Mouse (Mus musculus) erythroblast, embryonic 14.5 days (primary cell): ENCODE results near the gene Slc22a20. TPM values are rescaled to one million over a fixed set of nuclear protein-coding genes. Genes with fewer than 3 reads are reported as not detected.

Source experiments
- H3K27me3 ChIP-seq: 2 replicates; pipeline ENCODE4 v1.6.1; 2012; ENCODE audit warnings: inconsistent platforms; ENCODE audit not compliant: control insufficient read depth
- H3K36me3 ChIP-seq: 2 replicates; pipeline ENCODE4 v1.6.1; 2012; ENCODE audit warnings: mild to moderate bottlenecking, inconsistent platforms; ENCODE audit not compliant: control insufficient read depth
- H3K4me1 ChIP-seq: 2 replicates; pipeline ENCODE4 v1.6.1; 2012; ENCODE audit warnings: inconsistent platforms; ENCODE audit not compliant: control insufficient read depth
- H3K4me3 ChIP-seq: replicated peaks from 2 replicates; pipeline ENCODE3; 2012; ENCODE audit warnings: moderate library complexity, mild to moderate bottlenecking, inconsistent platforms
- H3K9me3 ChIP-seq: 2 replicates; pipeline ENCODE4 v1.6.1; 2012; ENCODE audit warnings: low read length, inconsistent platforms, mixed read lengths; ENCODE audit not compliant: control insufficient read depth
- GATA1 ChIP-seq: IDR thresholded peaks from 2 replicates; pipeline ENCODE4 v1.6.1; 2012; ENCODE audit warnings: low read length, inconsistent platforms, mixed read lengths
- TAL1 ChIP-seq: IDR thresholded peaks from 3 replicates; pipeline ENCODE4 v1.6.1; 2012; ENCODE audit warnings: low read length, inconsistent platforms, mixed read lengths
- polyA plus RNA-seq: library from polyadenylated mRNA; stranded (reverse); fragments of >175 nt; gene quantifications from 2 replicates; pipeline ENCODE4 v1.2.3, GENCODE M21; 2012

Gene Slc22a20
- polyA plus RNA-seq, 1 experiment: not detected

- peaks cover 85% of the 10 kb centered on the region for H3K4me1 ChIP-seq
These were observed 29.8 kb upstream of the Slc22a20 start, which contains the start of gene Capn1 for GRCm38 (mm10) chr19:6015511-6016315. TSS of gene Capn1 (minus strand) at chr19:6015897.

GRCm38 (mm10) chr19:6014991-6015510 is 29.1 kb upstream of the Slc22a20 start:
- peaks cover 50% of the 10 kb centered on the region for H3K36me3 ChIP-seq
- TF ChIP-seq TAL1 (no peak), GATA1 (peak; percentile 71)
- H3K4me3 ChIP-seq: peak overlapping the region; percentile 97
- peaks cover 90% of the 10 kb centered on the region for H3K4me1 ChIP-seq
- no peaks in the 10 kb centered on the region for H3K27me3 ChIP-seq
- H3K9me3 ChIP-seq: no peaks in the 10 kb centered on the region

More at GRCm38 (mm10) chr19:6015511-6016315, 29.8 kb upstream of the Slc22a20 start, which contains the start of gene Capn1:
- Histone ChIP-seq H3K36me3 (peaks cover 43% of the 10 kb centered on the region), H3K4me3 (peak within 1 kb of the TSS; percentile 97), H3K9me3 (no peaks in the 10 kb centered on the region), H3K27me3 (no peaks in the 10 kb centered on the region)
- no peak for TF ChIP-seq TAL1
- no peak for TF ChIP-seq GATA1

GRCm38 (mm10) chr19:6013691-6014090 is 27.7 kb upstream of the Slc22a20 start:
- Histone ChIP-seq H3K36me3 (peaks cover 62% of the 10 kb centered on the region), H3K4me1 (peaks cover 81% of the 10 kb centered on the region), H3K9me3 (peaks cover 2% of the 10 kb centered on the region), H3K27me3 (no peaks in the 10 kb centered on the region), H3K4me3 (peak overlapping the region; percentile 97)
- no peak for TF ChIP-seq TAL1
- TF ChIP-seq GATA1: no peak

GRCm38 (mm10) chr19:6009137-6009536 is 23.2 kb upstream of the Slc22a20 start:
- Histone ChIP-seq H3K9me3 (peaks cover 10% of the 10 kb centered on the region), H3K27me3 (no peaks in the 10 kb centered on the region), H3K4me1 (peaks cover 37% of the 10 kb centered on the region), H3K36me3 (peaks cover 91% of the 10 kb centered on the region), H3K4me3 (no peak overlapping the region)
- TF ChIP-seq TAL1: no peak
- TF ChIP-seq GATA1: no peak

- H3K9me3 ChIP-seq: peaks cover 10% of the 10 kb centered on the region
- no peaks in the 10 kb centered on the region for H3K27me3 ChIP-seq
- peaks cover 20% of the 10 kb centered on the region for H3K4me1 ChIP-seq
- H3K4me3 ChIP-seq: no peak overlapping the region
- no peak for TF ChIP-seq TAL1
- H3K36me3 ChIP-seq: peaks cover 90% of the 10 kb centered on the region
These were observed 21.1 kb upstream of the Slc22a20 start for GRCm38 (mm10) chr19:6007013-6007412.

GRCm38 (mm10) chr19:6005541-6005940 is 19.6 kb upstream of the Slc22a20 start:
- Histone ChIP-seq H3K4me1 (peaks cover 10% of the 10 kb centered on the region), H3K27me3 (no peaks in the 10 kb centered on the region), H3K4me3 (no peak overlapping the region), H3K36me3 (peaks cover 90% of the 10 kb centered on the region), H3K9me3 (peaks cover 10% of the 10 kb centered on the region)
- no peak for TF ChIP-seq TAL1
- TF ChIP-seq GATA1: no peak

GRCm38 (mm10) chr19:5999969-6000368 is 14.0 kb upstream of the Slc22a20 start:
- no peak overlapping the region for H3K4me3 ChIP-seq
- TF ChIP-seq TAL1 (no peak), GATA1 (no peak)
- H3K36me3 ChIP-seq: peaks cover 91% of the 10 kb centered on the region
- no peaks in the 10 kb centered on the region for H3K27me3 ChIP-seq
- H3K4me1 ChIP-seq: peaks cover 13% of the 10 kb centered on the region
- no peaks in the 10 kb centered on the region for H3K9me3 ChIP-seq

- peaks cover 96% of the 10 kb centered on the region for H3K36me3 ChIP-seq
- TF ChIP-seq TAL1 (no peak), GATA1 (no peak)
These were observed 12.2 kb upstream of the Slc22a20 start for GRCm38 (mm10) chr19:5998180-5998579.

GRCm38 (mm10) chr19:5994711-5995110 is 8.8 kb upstream of the Slc22a20 start:
- peaks cover 96% of the 10 kb centered on the region for H3K36me3 ChIP-seq
- no peak for TF ChIP-seq GATA1
- TF ChIP-seq TAL1: no peak
- no peak overlapping the region for H3K4me3 ChIP-seq
- no peaks in the 10 kb centered on the region for H3K9me3 ChIP-seq
- H3K27me3 ChIP-seq: no peaks in the 10 kb centered on the region
- H3K4me1 ChIP-seq: peaks cover 15% of the 10 kb centered on the region

More at GRCm38 (mm10) chr19:5998180-5998579, 12.2 kb upstream of the Slc22a20 start:
- H3K4me3 ChIP-seq: no peak overlapping the region
- H3K27me3 ChIP-seq: no peaks in the 10 kb centered on the region
- peaks cover 13% of the 10 kb centered on the region for H3K4me1 ChIP-seq
- no peaks in the 10 kb centered on the region for H3K9me3 ChIP-seq
